Mouse (Mus musculus) intestine, embryonic 14.5 days (tissue): ENCODE measurements around the gene H13. TPM values are rescaled to one million over a fixed set of nuclear protein-coding genes. Genes with fewer than 3 reads are reported as not detected.

Experiments used
- ATAC-seq: fragments of 200-750 bp; cut with Nextera tagmentation; replicated peaks from 2 replicates; pipeline ENCODE4 v1.8.0; 2017; ENCODE audit warnings: low read depth, moderate number of reproducible peaks, moderate TSS enrichment, moderate library complexity; ENCODE audit not compliant: low FRiP score, low TSS enrichment
- DNase-seq: peaks from one replicate; pipeline ENCODE4 v3.0.0-alpha.2; 2018; ENCODE audit warnings: low spot score
- H3K27ac ChIP-seq: fragments of 300-500 bp; sonication (generic); 2 replicates; pipeline ENCODE4 v1.5.1; 2014; ENCODE audit warnings: low read depth, mild to moderate bottlenecking, control low read depth
- H3K27me3 ChIP-seq: fragments of 300-500 bp; sonication (generic); replicated peaks from 2 replicates; pipeline ENCODE4 v1.6.1; 2014; ENCODE audit warnings: low read length, control low read depth; ENCODE audit not compliant: control insufficient read depth, insufficient read depth
- H3K36me3 ChIP-seq: fragments of 300-500 bp; sonication (generic); 2 replicates; pipeline ENCODE4 v1.6.1; 2014; ENCODE audit warnings: low read length, control low read depth; ENCODE audit not compliant: control insufficient read depth, insufficient read depth
- H3K4me1 ChIP-seq: fragments of 300-500 bp; sonication (generic); replicated peaks from 2 replicates; pipeline ENCODE4 v1.6.1; 2014; ENCODE audit warnings: low read length, control low read depth, mixed read lengths; ENCODE audit not compliant: control insufficient read depth, insufficient read depth
- H3K4me2 ChIP-seq: fragments of 300-500 bp; sonication (generic); 2 replicates; pipeline ENCODE4 v1.6.1; 2014; ENCODE audit warnings: low read length
- H3K4me3 ChIP-seq: fragments of 300-500 bp; sonication (generic); 2 replicates; pipeline ENCODE4 v1.5.1; 2014; ENCODE audit warnings: low read depth, low read length, control low read depth, mixed read lengths
- H3K9ac ChIP-seq: fragments of 300-500 bp; sonication (generic); 2 replicates; pipeline ENCODE4 v1.6.1; 2014; ENCODE audit warnings: mild to moderate bottlenecking, low read length
- H3K9me3 ChIP-seq: fragments of 300-500 bp; sonication (generic); 2 replicates; pipeline ENCODE4 v1.6.1; 2016; ENCODE audit warnings: low read length, control low read depth; ENCODE audit not compliant: control insufficient read depth
- WGBS: fragments of 180-500 bp; shearing (Covaris S2); extraction: QIAGEN DNeasy Blood & Tissue Kit; methylation state at CpG from one replicate; pipeline ENCODE4 v1.1.7; 2014; 5-methylcytosine and 5-hydroxymethylcytosine counted together
- polyA plus RNA-seq: library from polyadenylated mRNA; unstranded; fragments of >200 nt; fragmentation: Nextera tagmentation; extraction: Ambion mirVana; gene quantifications from 2 replicates; pipeline ENCODE4 v1.2.1, GENCODE M21; 2014

Gene H13
- polyA plus RNA-seq, 1 experiment from 2014 or later = 113 TPM

- ATAC-seq = peak; percentile 93
- peak; percentile 92 for DNase-seq
- Histone ChIP-seq H3K4me1 (peaks cover 23% of the 10 kb centered on the region), H3K4me2 (peak overlapping the region; percentile 55), H3K4me3 (peak overlapping the region; percentile 30), H3K9ac (peak overlapping the region; percentile 44), H3K9me3 (no peaks in the 10 kb centered on the region), H3K36me3 (peaks cover 34% of the 10 kb centered on the region), H3K27ac (peak overlapping the region; percentile 92), H3K27me3 (no peaks in the 10 kb centered on the region)
- 7% methylated on average over 28 of the region's 31 CpGs for WGBS
Measured at GRCm38 (mm10) chr2:152707627-152708026, 38.4 kb downstream of the H13 start.

DNA sequence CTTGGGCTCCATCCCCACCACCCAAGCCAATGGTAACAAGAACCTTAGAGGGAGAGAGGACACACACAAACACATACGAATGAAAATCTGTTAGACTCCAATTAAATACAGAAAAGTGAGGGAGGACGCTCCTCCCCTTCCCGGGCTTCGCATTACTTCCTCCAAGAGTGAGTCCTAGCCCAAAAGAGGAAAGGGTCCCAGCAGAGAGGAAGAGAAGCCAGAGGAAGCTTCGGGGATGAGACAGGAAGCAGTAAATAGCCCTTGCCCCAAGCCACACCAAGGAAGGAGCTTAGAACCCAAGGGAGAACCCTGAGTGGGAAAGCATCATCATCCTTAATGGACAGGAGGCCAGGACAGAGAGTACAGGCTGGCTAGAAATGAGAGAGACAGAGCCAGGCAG, 39.8 kb downstream of the H13 start:
- H3K4me1 ChIP-seq = peaks cover 23% of the 10 kb centered on the region
- ATAC-seq = no peak
- no peaks in the 10 kb centered on the region for H3K27me3 ChIP-seq
- no peaks in the 10 kb centered on the region for H3K9me3 ChIP-seq
- no peak overlapping the region for H3K27ac ChIP-seq
- WGBS = 92% methylated on average over 5 of the region's 5 CpGs
- H3K4me3 ChIP-seq = no peak overlapping the region
- DNase-seq = no peak
- no peak overlapping the region for H3K9ac ChIP-seq
- H3K36me3 ChIP-seq = peaks cover 20% of the 10 kb centered on the region
- no peak overlapping the region for H3K4me2 ChIP-seq

DNA sequence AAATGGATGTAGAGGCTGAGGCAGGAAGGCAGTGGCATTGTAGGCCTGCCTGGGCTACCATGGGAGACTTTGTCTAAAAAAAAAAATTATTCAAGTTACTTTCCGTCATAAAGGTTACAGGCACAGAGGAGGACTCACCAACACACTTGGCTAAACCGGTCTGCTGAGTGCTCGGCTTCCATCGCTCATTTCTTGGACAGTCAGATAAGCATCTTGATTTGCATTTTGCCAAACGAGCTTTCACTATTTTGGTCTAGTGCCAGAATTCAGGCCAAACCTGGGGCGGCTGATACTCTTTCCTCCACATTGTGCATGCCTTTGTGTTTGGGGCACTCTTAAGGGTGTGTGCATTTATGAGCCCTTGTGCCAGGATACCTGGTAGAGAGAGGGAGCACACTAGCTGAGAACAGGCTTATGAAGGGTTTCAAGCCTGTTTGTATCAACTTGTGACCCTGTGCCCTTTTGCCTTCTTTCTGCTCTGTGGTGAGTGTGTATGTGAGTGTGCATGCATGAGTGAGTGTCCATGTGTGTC, 47.0 kb downstream of the H13 start:
- 72% methylated on average over 6 of the region's 6 CpGs for WGBS
- Histone ChIP-seq H3K4me3 (no peak overlapping the region), H3K27me3 (no peaks in the 10 kb centered on the region), H3K36me3 (no peaks in the 10 kb centered on the region), H3K9ac (no peak overlapping the region), H3K4me1 (0 out of 2 replicates have a peak, but pooled peaks cover 8% of the 10 kb centered on the region), H3K27ac (no peak overlapping the region), H3K4me2 (no peak overlapping the region), H3K9me3 (no peaks in the 10 kb centered on the region)
- DNase-seq (no peak), ATAC-seq (no peak)

DNA sequence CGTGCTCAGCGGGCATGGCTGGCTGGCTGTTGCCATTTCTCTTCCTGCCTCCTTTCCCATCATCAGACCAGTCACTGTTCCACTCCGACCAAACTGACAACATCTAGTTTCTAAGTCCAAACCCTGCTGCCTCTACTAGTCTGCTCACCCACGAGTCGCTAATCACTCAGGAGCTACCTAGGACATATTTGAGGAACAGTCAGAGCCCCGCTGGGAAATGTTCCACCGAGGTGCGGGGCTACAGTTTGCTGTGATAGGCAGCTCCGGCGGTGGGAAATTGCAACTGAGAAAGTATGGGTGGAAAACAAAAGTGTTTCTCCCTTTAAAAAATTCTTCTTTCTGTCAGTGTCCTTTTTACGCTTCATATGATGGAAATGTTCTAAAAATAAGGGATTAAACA, 48.4 kb downstream of the H13 start:
- 0 out of 2 replicates have a peak, but pooled peaks cover 8% of the 10 kb centered on the region for H3K4me1 ChIP-seq
- no peak overlapping the region for H3K27ac ChIP-seq
- H3K27me3 ChIP-seq = no peaks in the 10 kb centered on the region
- 63% methylated on average over 11 of the region's 11 CpGs for WGBS
- no peak overlapping the region for H3K9ac ChIP-seq
- H3K4me2 ChIP-seq = no peak overlapping the region
- ATAC-seq (no peak), DNase-seq (no peak)
- H3K9me3 ChIP-seq = no peaks in the 10 kb centered on the region
- no peak overlapping the region for H3K4me3 ChIP-seq
- no peaks in the 10 kb centered on the region for H3K36me3 ChIP-seq

- no peak overlapping the region for H3K9ac ChIP-seq
- 36% methylated on average over 6 of the region's 6 CpGs for WGBS
- no peaks in the 10 kb centered on the region for H3K27me3 ChIP-seq
- H3K4me2 ChIP-seq = no peak overlapping the region
- ATAC-seq = no peak; the same call in 1 of the 2 replicates
- DNase-seq = no peak
- H3K4me3 ChIP-seq = no peak overlapping the region
- H3K9me3 ChIP-seq = no peaks in the 10 kb centered on the region
- H3K36me3 ChIP-seq = no peaks in the 10 kb centered on the region
- H3K27ac ChIP-seq = no peak overlapping the region
- H3K4me1 ChIP-seq = 0 out of 2 replicates have a peak, but pooled peaks cover 8% of the 10 kb centered on the region
Measured at GRCm38 (mm10) chr2:152718076-152718475, 48.8 kb downstream of the H13 start.

DNA sequence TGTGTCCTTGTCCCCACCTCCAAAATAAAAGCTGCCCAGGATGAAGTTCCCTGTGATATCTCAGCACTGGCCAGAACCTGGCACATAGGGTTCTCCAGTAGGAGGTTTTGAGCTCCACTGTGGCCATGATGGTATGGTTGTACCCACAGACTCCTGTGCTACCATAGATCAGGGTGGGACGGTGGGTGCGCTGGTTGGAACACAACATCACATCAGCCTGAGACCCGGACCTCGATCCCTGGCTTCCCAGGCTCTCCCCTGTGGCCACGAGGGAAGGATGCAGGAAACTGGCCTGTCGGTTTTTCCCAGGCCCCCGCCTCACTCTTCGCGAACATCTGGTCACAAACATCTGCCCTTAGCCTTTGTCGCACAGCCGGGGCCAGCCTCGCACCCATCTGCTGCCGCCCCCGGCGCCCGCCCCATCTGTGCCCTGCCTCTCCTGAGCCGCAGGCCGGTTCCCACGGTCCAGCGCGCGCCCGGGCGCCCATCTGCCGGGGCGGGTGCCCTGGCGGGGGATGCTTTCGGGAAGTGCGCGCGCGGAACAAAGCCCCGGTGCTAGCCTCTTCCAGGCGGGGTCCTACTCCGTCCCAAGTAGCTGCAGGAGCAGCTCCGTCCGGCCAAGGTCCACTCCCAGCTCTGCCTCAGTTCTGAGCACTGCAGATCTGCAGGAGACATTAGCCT, 54.5 kb downstream of the H13 start:
- Histone ChIP-seq H3K27ac (no peak overlapping the region), H3K36me3 (no peaks in the 10 kb centered on the region), H3K4me2 (peak overlapping the region; percentile 73), H3K9me3 (no peaks in the 10 kb centered on the region), H3K9ac (peak overlapping the region; percentile 58), H3K4me1 (peaks cover 17% of the 10 kb centered on the region), H3K4me3 (peak overlapping the region; percentile 33), H3K27me3 (no peaks in the 10 kb centered on the region)
- WGBS = 3% methylated on average over 37 of the region's 37 CpGs
- DNase-seq (peak; percentile 65), ATAC-seq (peak; percentile 49)

- 57% methylated on average over 3 of the region's 3 CpGs for WGBS
- Histone ChIP-seq H3K4me3 (peak overlapping the region; percentile 33; the same call in 1 of the 2 replicates), H3K27ac (no peak overlapping the region), H3K9me3 (no peaks in the 10 kb centered on the region), H3K27me3 (no peaks in the 10 kb centered on the region), H3K36me3 (no peaks in the 10 kb centered on the region), H3K4me1 (peaks cover 22% of the 10 kb centered on the region), H3K4me2 (peak overlapping the region; percentile 73), H3K9ac (peak overlapping the region; percentile 58)
- ATAC-seq = no peak
- DNase-seq = no peak
Measured at GRCm38 (mm10) chr2:152724332-152724723, 55.1 kb downstream of the H13 start.

DNA sequence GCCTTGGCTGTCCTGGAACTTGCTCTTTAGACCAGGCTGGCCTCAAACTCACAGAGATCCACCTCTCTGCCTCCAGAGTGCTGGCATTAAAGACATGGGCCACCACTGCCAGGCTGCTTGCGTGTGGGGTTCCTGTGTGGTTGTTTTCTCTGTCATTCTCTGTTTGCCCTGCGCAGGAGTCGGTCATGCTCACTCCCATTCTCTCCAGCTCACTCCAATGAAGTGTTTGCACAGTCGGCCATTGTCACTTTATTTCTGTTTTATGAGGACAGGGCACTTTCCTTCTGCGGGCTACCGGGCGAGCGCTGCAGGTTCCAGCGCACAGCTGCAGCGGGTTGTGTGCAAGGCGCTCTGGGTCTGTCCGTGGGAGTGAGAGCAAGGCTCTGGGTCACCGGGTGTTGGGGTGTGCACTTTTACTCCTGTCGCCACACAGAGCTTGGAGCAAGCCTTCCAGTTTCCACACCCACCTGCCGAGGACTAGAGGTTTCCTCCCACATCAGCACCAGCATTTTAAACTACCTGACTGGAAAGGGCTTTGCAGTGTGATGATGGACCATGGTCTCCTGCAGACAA, 56.0 kb downstream of the H13 start:
- no peak overlapping the region for H3K4me3 ChIP-seq
- DNase-seq = no peak
- no peak overlapping the region for H3K4me2 ChIP-seq
- peaks cover 32% of the 10 kb centered on the region for H3K4me1 ChIP-seq
- WGBS = 55% methylated on average over 15 of the region's 15 CpGs
- H3K27ac ChIP-seq = no peak overlapping the region
- H3K9ac ChIP-seq = no peak overlapping the region
- no peaks in the 10 kb centered on the region for H3K9me3 ChIP-seq
- H3K36me3 ChIP-seq = no peaks in the 10 kb centered on the region
- H3K27me3 ChIP-seq = no peaks in the 10 kb centered on the region
- no peak for ATAC-seq
